Mouse (Mus musculus): ENCODE data around the gene Ptpra.

The Ptpra gene

GRCm38 (mm10) chr2:130597601-130598010, 147.5 kb downstream of the Ptpra start:
- peak; percentile 51 for DNase-seq (ENCODE audit: low read depth, low spot score)

DNA sequence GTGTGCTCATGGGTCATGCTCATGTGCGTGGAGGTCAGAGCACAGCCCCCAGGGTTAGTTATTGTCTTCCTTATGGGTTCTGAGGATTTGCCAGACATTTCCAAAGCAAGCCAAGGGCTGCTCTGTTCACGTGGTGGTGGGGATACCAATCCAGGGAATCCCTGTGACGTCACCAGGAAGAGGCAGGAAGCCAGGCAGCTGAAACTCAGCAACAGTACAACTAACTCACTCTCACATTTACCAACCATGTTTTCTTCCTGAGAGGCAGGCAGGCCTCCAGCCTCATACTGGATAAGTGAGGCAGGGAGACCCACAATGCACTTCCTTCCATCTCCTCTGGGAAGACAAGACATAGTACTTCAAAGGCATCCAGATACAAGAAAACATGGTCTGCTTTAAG, 148.3 kb downstream of the Ptpra start:
- DNase-seq (ENCODE audit: low read depth, low spot score): no peak

DNA sequence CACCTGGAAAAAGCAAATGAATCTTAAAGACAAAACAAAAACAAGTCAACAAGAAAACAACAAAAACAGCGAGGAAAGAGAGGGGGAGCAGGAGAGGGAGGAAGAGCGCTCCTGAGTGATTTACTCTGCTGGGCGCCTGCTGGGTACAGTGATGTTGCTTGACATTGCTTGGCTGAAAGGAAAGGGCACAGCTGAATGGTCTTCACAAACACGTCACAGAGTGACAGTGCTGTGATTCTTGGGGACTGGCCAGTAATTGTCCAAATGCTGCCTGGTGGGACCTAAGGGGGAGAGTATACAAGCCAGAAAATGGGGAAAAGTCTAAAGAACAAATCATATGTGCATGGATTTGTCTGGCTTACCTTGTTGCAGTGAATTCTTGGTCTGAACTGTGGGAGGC, 152.1 kb downstream of the Ptpra start:
- DNase-seq (ENCODE audit: low read depth, low spot score): no peak

Data from ZHBTc4 (cell line).